ENCODE assay signal across 9 mouse cellular contexts in genomic region chr17:49171252-49172047, GRCm38 (mm10).
A peak's percentile ranks its signal among the peaks of the same experiment; 100 is the strongest.
DNase-seq lines count a peak whose midpoint lies in the region; ATAC-seq lines count a peak whose summit lies in the region.
"Had no signal": no experiment of that assay in that cellular context is flagged by ENCODE, and none has a peak within 500 bp of the region (broad histone marks: within the 10 kb centered on the region; RNA-seq: fewer than 3 reads in every experiment).

No protein-coding gene starts in this region.

- H3K4me2 ChIP-seq in kidney, embryonic 16.5 days (replicated peaks; ENCODE audit: low read depth, low read length) = peak overlapping the region; percentile 65

- WGBS in kidney, embryonic 16.5 days = 4% methylated on average over 20 of the region's 20 CpGs

- peak; percentile 80 for ATAC-seq in granulocyte monocyte progenitor cell, adult 5-6 weeks (replicated peaks; ENCODE audit: poor library complexity, severe bottlenecking)
- ATAC-seq in kidney, embryonic 16.5 days (ENCODE audit: low FRiP score, low TSS enrichment) = peak; percentile 54; the same call in 1 of the 2 replicates
- ATAC-seq in megakaryocyte, adult 5-6 weeks (ENCODE audit: poor library complexity, severe bottlenecking) = peak; percentile 72
- no peak for ATAC-seq in inflammation-experienced regulatory T-cells, adult 6 months

- H3K4me3 ChIP-seq in brown adipose tissue, adult 24 weeks (ENCODE audit: insufficient read depth, low read depth, low read length) = peak overlapping the region; percentile 8; the same call in 1 of the 2 replicates
- peak overlapping the region; percentile 46 for H3K4me3 ChIP-seq in kidney, embryonic 16.5 days (ENCODE audit: low read length)

- H3K27ac ChIP-seq in brown adipose tissue, adult 24 weeks (replicated peaks; ENCODE audit: low read depth, low read length) = no peak overlapping the region
- no peak overlapping the region for H3K27ac ChIP-seq in kidney, embryonic 16.5 days (ENCODE audit: low read length)

- no peaks in the 10 kb centered on the region for H3K4me1 ChIP-seq in brown adipose tissue, adult 24 weeks (ENCODE audit: control insufficient read depth, insufficient read depth, insufficient read length, low read length)
- H3K4me1 ChIP-seq in kidney, embryonic 16.5 days (ENCODE audit: insufficient read depth, low read length) = peaks cover 12% of the 10 kb centered on the region; the same call in 1 of the 2 replicates

- peaks cover 14% of the 10 kb centered on the region; the same call in 1 of the 2 replicates for H3K27me3 ChIP-seq in kidney, embryonic 16.5 days (ENCODE audit: insufficient read depth, low read length)

- intact Hi-C loops in heart, postnatal 25 days (cut with DNase I) = no loop called here

- no peaks in the 10 kb centered on the region for H3K36me3 ChIP-seq in kidney, embryonic 16.5 days (ENCODE audit: insufficient read depth, low read length)
- H3K36me3 ChIP-seq: G1E had no signal

- no peaks in the 10 kb centered on the region for H3K9me3 ChIP-seq in kidney, embryonic 16.5 days (ENCODE audit: low read length)

- DNase-seq in heart, adult 18-20 months = peak; percentile 25 to 59
- DNase-seq in heart, postnatal 25 days (ENCODE audit: low spot score) = no peak
- DNase-seq in spleen, postnatal 4 days (ENCODE audit: low spot score in 2 of 2) = peak; percentile 23 to 68

- H3K9ac ChIP-seq in kidney, embryonic 16.5 days (replicated peaks; ENCODE audit: low read length) = peak overlapping the region; percentile 29; the same call in 1 of the 2 replicates
